Mouse (Mus musculus) hindbrain, embryonic 14.5 days (tissue): ENCODE measurements around the gene Kcnj12. TPM values are rescaled to one million over a fixed set of nuclear protein-coding genes. Genes with fewer than 3 reads are reported as not detected.

Experiments
- ATAC-seq: fragments of 200-750 bp; cut with Nextera tagmentation; 2 replicates; pipeline ENCODE4 v1.8.0; 2017; ENCODE audit warnings: moderate number of reproducible peaks, mild to moderate bottlenecking, moderate TSS enrichment, moderate library complexity; ENCODE audit not compliant: low FRiP score
- DNase-seq: peaks from one replicate; pipeline ENCODE4 v3.0.0-alpha.2; 2015; ENCODE audit warnings: low spot score
- H3K27ac ChIP-seq: fragments of 300-500 bp; sonication (generic); 2 replicates; pipeline ENCODE4 v1.5.1; 2014; ENCODE audit warnings: mild to moderate bottlenecking, moderate library complexity
- H3K27me3 ChIP-seq: fragments of 300-500 bp; sonication (generic); 2 replicates; pipeline ENCODE4 v1.6.1; 2014; ENCODE audit warnings: mild to moderate bottlenecking, low read length, mixed read lengths; ENCODE audit not compliant: control insufficient read depth, insufficient read depth
- H3K36me3 ChIP-seq: fragments of 300-500 bp; sonication (generic); replicated peaks from 2 replicates; pipeline ENCODE4 v1.6.1; 2014; ENCODE audit not compliant: control insufficient read depth, insufficient read depth
- H3K4me1 ChIP-seq: fragments of 300-500 bp; sonication (generic); replicated peaks from 2 replicates; pipeline ENCODE4 v1.6.1; 2014; ENCODE audit warnings: antibody characterized with exemption, low read length, mixed read lengths; ENCODE audit not compliant: control insufficient read depth, insufficient read depth
- H3K4me2 ChIP-seq: fragments of 300-500 bp; sonication (generic); replicated peaks from 2 replicates; pipeline ENCODE4 v1.6.1; 2014; ENCODE audit warnings: mild to moderate bottlenecking, moderate library complexity
- H3K4me3 ChIP-seq: fragments of 300-500 bp; sonication (generic); replicated peaks from 2 replicates; pipeline ENCODE4 v1.5.1; 2014; ENCODE audit warnings: mild to moderate bottlenecking, low read length
- H3K9ac ChIP-seq: fragments of 300-500 bp; sonication (generic); 2 replicates; pipeline ENCODE4 v1.6.1; 2014
- H3K9me3 ChIP-seq: fragments of 300-500 bp; sonication (generic); 2 replicates; pipeline ENCODE4 v1.6.1; 2016; ENCODE audit warnings: low read length; ENCODE audit not compliant: control insufficient read depth
- WGBS: fragments of 180-500 bp; shearing (Covaris S2); extraction: QIAGEN DNeasy Blood & Tissue Kit; methylation state at CpG from one replicate; pipeline ENCODE4 v1.1.7; 2014; 5-methylcytosine and 5-hydroxymethylcytosine counted together
- polyA plus RNA-seq: library from polyadenylated mRNA; unstranded; fragments of >200 nt; fragmentation: Nextera tagmentation; extraction: Ambion mirVana; gene quantifications from 2 replicates; pipeline ENCODE4 v1.2.1, GENCODE M21; 2014

The Kcnj12 gene
- polyA plus RNA-seq, 1 experiment from 2014 or later, result 3.3 TPM

DNA sequence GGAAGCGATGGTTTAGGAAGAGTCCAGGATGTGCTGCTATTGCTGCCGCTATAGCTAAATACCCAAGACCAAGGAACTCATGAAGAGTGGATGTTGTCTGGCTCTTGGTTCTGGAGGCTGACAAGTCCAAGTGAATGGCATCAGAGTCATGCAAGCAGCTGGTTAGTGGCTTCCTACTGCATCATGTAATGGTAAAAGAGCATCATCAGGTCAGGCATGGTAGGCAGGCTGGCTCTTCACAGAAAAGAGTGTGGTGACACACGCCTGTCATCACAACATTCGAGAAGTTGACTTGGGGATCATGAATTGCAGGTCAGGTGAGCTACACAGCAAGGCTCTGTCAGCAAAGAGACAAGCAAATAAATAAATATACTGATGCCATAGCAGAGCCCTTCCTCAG lies 89.1 kb downstream of the Kcnj12 start:
- Histone ChIP-seq H3K9me3 (no peaks in the 10 kb centered on the region), H3K4me1 (no peaks in the 10 kb centered on the region), H3K27ac (no peak overlapping the region), H3K4me3 (no peak overlapping the region), H3K27me3 (no peaks in the 10 kb centered on the region), H3K9ac (no peak overlapping the region), H3K4me2 (no peak overlapping the region), H3K36me3 (no peaks in the 10 kb centered on the region)
- DNase-seq (no peak), ATAC-seq (no peak)
- 91% methylated on average over 4 of the region's 4 CpGs for WGBS

DNA sequence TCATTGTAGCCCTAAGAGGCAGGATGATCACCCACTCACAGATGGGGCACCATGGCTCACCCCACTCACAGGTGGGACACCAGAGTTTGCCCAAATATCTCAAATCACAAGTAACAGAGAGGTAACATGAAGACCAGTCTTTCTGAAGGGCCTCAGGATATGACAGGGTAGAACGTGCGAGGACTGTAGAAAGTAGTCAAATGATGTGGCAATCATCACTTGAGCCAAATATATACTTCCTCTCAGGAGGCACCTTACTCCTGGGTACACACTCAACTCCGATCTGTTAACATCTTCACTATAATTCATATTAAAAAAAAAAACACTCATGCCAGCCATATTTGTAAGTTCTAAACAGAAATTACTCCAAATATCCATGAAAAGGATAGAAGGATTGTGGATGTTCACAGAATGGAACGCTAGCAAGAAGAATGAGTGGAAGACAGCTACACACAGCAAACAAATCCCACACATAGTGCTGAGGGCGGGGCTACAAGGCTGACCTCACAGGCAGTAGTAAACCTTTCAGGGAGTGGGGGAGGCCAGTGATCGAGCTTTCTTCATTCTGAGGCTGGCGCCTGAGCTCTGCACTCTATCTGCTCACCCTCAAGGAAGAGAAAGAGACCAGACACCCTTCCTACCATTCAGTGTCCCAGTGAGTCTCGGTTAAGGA lies 90.1 kb downstream of the Kcnj12 start:
- WGBS, result 87% methylated on average over 8 of the region's 8 CpGs

DNA sequence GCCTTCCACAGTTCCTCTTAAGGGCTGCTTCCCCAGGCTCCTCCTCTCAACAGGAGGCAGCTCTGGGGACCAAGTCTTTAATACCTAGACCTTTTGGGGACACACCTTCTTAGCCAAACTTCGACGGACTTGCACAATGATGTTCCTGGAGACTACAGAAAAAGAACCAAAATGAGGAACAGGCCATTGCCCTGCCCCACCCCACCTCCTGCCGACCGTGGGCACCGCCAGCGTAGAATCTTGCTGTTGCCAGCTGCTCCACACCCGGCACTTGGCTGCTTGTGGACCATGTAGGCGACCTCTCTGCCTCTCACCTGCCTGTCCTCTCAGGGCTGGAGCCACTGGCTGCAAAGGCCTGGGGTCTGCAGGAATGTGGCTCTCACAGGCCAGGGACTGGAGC lies 93.9 kb downstream of the Kcnj12 start:
- Histone ChIP-seq H3K4me2 (no peak overlapping the region), H3K9ac (no peak overlapping the region), H3K9me3 (no peaks in the 10 kb centered on the region), H3K27me3 (no peaks in the 10 kb centered on the region), H3K4me1 (no peaks in the 10 kb centered on the region), H3K36me3 (no peaks in the 10 kb centered on the region), H3K27ac (no peak overlapping the region), H3K4me3 (no peak overlapping the region)
- 68% methylated on average over 8 of the region's 8 CpGs for WGBS
- ATAC-seq (no peak), DNase-seq (no peak)

More for the DNA sequence above, 90.1 kb downstream of the Kcnj12 start:
- H3K4me2 ChIP-seq, result no peak overlapping the region
- no peak for DNase-seq
- no peak for ATAC-seq
- no peaks in the 10 kb centered on the region for H3K36me3 ChIP-seq
- no peaks in the 10 kb centered on the region for H3K9me3 ChIP-seq
- no peaks in the 10 kb centered on the region for H3K4me1 ChIP-seq
- no peaks in the 10 kb centered on the region for H3K27me3 ChIP-seq
- no peak overlapping the region for H3K4me3 ChIP-seq
- H3K9ac ChIP-seq, result no peak overlapping the region
- no peak overlapping the region for H3K27ac ChIP-seq

DNA sequence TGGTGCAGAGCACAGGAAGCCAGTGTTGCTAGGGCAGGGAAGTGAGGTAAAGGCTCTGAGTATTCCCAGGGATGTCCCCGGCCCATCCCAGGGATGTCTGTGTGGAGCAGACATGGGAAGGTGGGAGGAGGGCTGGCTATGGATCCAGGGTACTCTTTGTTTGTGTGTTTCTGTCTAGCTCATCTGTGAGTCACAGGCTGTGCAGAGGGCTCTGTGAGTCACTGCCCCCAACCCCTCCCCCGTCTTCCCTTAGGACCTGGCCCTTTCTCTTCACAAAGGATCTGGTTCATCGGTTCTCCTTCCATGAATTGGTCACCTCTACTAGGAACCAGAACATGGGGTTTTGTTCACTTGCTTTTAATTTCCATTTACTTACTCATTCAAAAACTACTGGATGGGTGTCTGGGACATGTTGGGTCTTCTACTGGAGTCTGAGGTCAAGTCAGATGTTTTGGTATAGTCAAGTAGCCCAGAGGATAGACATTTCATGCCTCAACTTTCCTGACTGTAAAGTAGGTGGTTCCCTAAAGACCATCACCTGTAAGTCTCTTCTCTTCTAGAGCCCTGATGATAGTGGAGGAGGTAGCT lies 97.7 kb downstream of the Kcnj12 start:
- Histone ChIP-seq H3K4me1 (no peaks in the 10 kb centered on the region), H3K9ac (no peak overlapping the region), H3K27ac (no peak overlapping the region), H3K27me3 (no peaks in the 10 kb centered on the region), H3K4me3 (no peak overlapping the region), H3K36me3 (no peaks in the 10 kb centered on the region), H3K4me2 (no peak overlapping the region), H3K9me3 (no peaks in the 10 kb centered on the region)
- WGBS, result 86% methylated on average over 3 of the region's 3 CpGs
- DNase-seq (no peak), ATAC-seq (no peak)

Other genes starting within 250 kb of the Kcnj12 start
- gene Top3a, start 245.2 kb upstream of the Kcnj12 start, polyA plus RNA-seq, result 7.2 and 8.0 TPM in 2 replicates
- gene Smcr8, start 245.0 kb upstream of the Kcnj12 start, polyA plus RNA-seq, result 8.3 and 8.9 TPM in 2 replicates
- 6.4 and 8.7 TPM in 2 replicates for gene Shmt1, start 210.8 kb upstream of the Kcnj12 start, polyA plus RNA-seq
- gene Dhrs7b, start 191.9 kb upstream of the Kcnj12 start, polyA plus RNA-seq, result 34.3 and 34.6 TPM in 2 replicates
- gene Tmem11, start 143.3 kb upstream of the Kcnj12 start, polyA plus RNA-seq, result 52.4 and 57.7 TPM in 2 replicates
- 26.2 and 32.5 TPM in 2 replicates for gene Natd1, start 107.8 kb upstream of the Kcnj12 start, polyA plus RNA-seq
- 23.5 and 24.3 TPM in 2 replicates for gene Map2k3, start 90.5 kb upstream of the Kcnj12 start, polyA plus RNA-seq
- 0.96 and 1.1 TPM in 2 replicates for gene Tnfrsf13b, start 104.2 kb downstream of the Kcnj12 start, polyA plus RNA-seq
- 473 and 509 TPM in 2 replicates for gene Usp22, start 152.5 kb downstream of the Kcnj12 start, polyA plus RNA-seq
- 0.16 TPM in 1 of 2 replicates, not detected in the other for gene Aldh3a1, start 185.0 kb downstream of the Kcnj12 start, polyA plus RNA-seq
- 28.0 and 37.3 TPM in 2 replicates for gene Aldh3a2, start 244.9 kb downstream of the Kcnj12 start, polyA plus RNA-seq